Mouse (Mus musculus): ENCODE measurements around the gene Crtc3.

DNA sequence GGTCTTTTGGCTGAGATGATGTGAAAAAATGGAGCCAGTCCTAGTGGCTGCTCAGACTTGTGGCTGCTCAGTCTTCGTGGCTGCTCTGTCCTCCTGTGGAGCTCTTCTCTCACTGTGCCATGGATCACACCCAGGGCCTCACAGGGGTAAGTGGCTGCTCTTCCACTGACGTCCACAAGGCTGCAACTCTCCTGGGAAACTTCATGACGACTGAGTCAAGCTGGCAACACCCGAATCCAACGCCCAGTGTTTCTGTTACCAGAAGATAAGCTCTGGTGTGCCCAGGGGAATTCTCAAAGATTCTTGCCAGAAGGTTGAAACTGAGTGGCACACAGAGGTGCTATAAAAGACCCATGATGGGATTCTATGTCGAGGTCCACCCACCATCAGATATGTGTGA lies 13.8 kb upstream of the Crtc3 start:
- TF ChIP-seq CTCF (IDR thresholded peaks at IDR 0.05; ENCODE audit: low read depth, low read length) (no peak), POLR2A (IDR thresholded peaks at IDR 0.05; ENCODE audit: extremely low read depth, insufficient read depth, low read length) (no peak)

Measured in liver, adult 2 months (tissue).